Mouse (Mus musculus): ENCODE data around the gene 2610028H24Rik.

The 2610028H24Rik gene

GRCm38 (mm10) chr10:76448851-76449250, at the start of gene 2610028H24Rik:
Gene 2610028H24Rik, plus strand, starts transcription at chr10:76449081.
- DNase-seq (ENCODE audit: inconsistent age in 2 of 2, low spot score in 1 of 2), result no peak

- no peak for DNase-seq (ENCODE audit: inconsistent age in 2 of 2, low spot score in 1 of 2)
Measured at GRCm38 (mm10) chr10:76408520-76408919, 40.4 kb upstream of the 2610028H24Rik start.

GRCm38 (mm10) chr10:76416811-76417210, 32.1 kb upstream of the 2610028H24Rik start:
- no peak for DNase-seq (ENCODE audit: inconsistent age in 2 of 2, low spot score in 1 of 2)

- no peak for DNase-seq (ENCODE audit: inconsistent age in 2 of 2, low spot score in 1 of 2)
Measured at GRCm38 (mm10) chr10:76425674-76426073, 23.2 kb upstream of the 2610028H24Rik start.

- DNase-seq (ENCODE audit: inconsistent age in 2 of 2, low spot score in 1 of 2), result no peak
Measured at GRCm38 (mm10) chr10:76433925-76434324, 15.0 kb upstream of the 2610028H24Rik start.

GRCm38 (mm10) chr10:76439107-76439890, 9.6 kb upstream of the 2610028H24Rik start:
- no peak for DNase-seq (ENCODE audit: inconsistent age in 2 of 2, low spot score in 1 of 2)

- DNase-seq (ENCODE audit: inconsistent age in 2 of 2, low spot score in 1 of 2), result no peak
Measured at GRCm38 (mm10) chr10:76440281-76440680, 8.6 kb upstream of the 2610028H24Rik start, which contains the start of gene AC141477.1. Gene AC141477.1, minus strand, starts transcription at chr10:76440444.

- peak; percentile 98 to 99 for DNase-seq (ENCODE audit: inconsistent age in 2 of 2, low spot score in 1 of 2)
Measured at GRCm38 (mm10) chr10:76442178-76443088, 6.4 kb upstream of the 2610028H24Rik start, which contains the start of gene Pcnt. Gene Pcnt, minus strand, starts transcription at chr10:76442786.

GRCm38 (mm10) chr10:76445996-76446681, 2.7 kb upstream of the 2610028H24Rik start:
- DNase-seq (ENCODE audit: inconsistent age in 2 of 2, low spot score in 1 of 2), result no peak

GRCm38 (mm10) chr10:76447406-76448229, 1.3 kb upstream of the 2610028H24Rik start:
- DNase-seq (ENCODE audit: inconsistent age in 2 of 2, low spot score in 1 of 2), result no peak

GRCm38 (mm10) chr10:76455289-76455688, 6.4 kb downstream of the 2610028H24Rik start:
- peak; percentile 32 to 76 for DNase-seq (ENCODE audit: inconsistent age in 2 of 2, low spot score in 1 of 2)

- DNase-seq (ENCODE audit: inconsistent age in 2 of 2, low spot score in 1 of 2), result peak; percentile 34 to 50
Measured at GRCm38 (mm10) chr10:76461255-76461654, 12.4 kb downstream of the 2610028H24Rik start.

- no peak for DNase-seq (ENCODE audit: inconsistent age in 2 of 2, low spot score in 1 of 2)
Measured at GRCm38 (mm10) chr10:76462312-76462711, 13.4 kb downstream of the 2610028H24Rik start.

GRCm38 (mm10) chr10:76462721-76463120, 13.8 kb downstream of the 2610028H24Rik start:
- DNase-seq (ENCODE audit: inconsistent age in 2 of 2, low spot score in 1 of 2), result no peak

GRCm38 (mm10) chr10:76468203-76469162, 19.6 kb downstream of the 2610028H24Rik start, which contains the start of the genes Mcm3ap and Ybey:
Gene Mcm3ap, plus strand, starts transcription at chr10:76468927.
Gene Ybey, minus strand, starts transcription at chr10:76469114.
- DNase-seq (ENCODE audit: inconsistent age in 2 of 2, low spot score in 1 of 2), result peak; percentile 88 to 96

GRCm38 (mm10) chr10:76473759-76474158, 24.9 kb downstream of the 2610028H24Rik start:
- no peak for DNase-seq (ENCODE audit: inconsistent age in 2 of 2, low spot score in 1 of 2)

GRCm38 (mm10) chr10:76480851-76481250, 32.0 kb downstream of the 2610028H24Rik start:
- DNase-seq (ENCODE audit: inconsistent age in 2 of 2, low spot score in 1 of 2), result no peak

GRCm38 (mm10) chr10:76481480-76481879, 32.6 kb downstream of the 2610028H24Rik start:
- no peak for DNase-seq (ENCODE audit: inconsistent age in 2 of 2, low spot score in 1 of 2)

GRCm38 (mm10) chr10:76486302-76486701, 37.4 kb downstream of the 2610028H24Rik start:
- DNase-seq (ENCODE audit: inconsistent age in 2 of 2, low spot score in 1 of 2), result no peak
